Mouse (Mus musculus) lung, adult 2 months (tissue): ENCODE data around the gene Nfkb1.

ENCODE experiments used
- CTCF ChIP-seq: fragments of 200-500 bp; IDR thresholded peaks from 2 replicates; pipeline ENCODE4 v1.5.1; 2011; ENCODE audit warnings: mild to moderate bottlenecking, low read length, control low read depth; ENCODE audit not compliant: insufficient read depth
- POLR2A ChIP-seq: fragments of 200-500 bp; IDR thresholded peaks from 2 replicates; pipeline ENCODE4 v1.6.1; 2011; ENCODE audit warnings: low read depth, mild to moderate bottlenecking, control low read depth, low read length, borderline replicate concordance; ENCODE audit errors: extremely low read depth

DNA sequence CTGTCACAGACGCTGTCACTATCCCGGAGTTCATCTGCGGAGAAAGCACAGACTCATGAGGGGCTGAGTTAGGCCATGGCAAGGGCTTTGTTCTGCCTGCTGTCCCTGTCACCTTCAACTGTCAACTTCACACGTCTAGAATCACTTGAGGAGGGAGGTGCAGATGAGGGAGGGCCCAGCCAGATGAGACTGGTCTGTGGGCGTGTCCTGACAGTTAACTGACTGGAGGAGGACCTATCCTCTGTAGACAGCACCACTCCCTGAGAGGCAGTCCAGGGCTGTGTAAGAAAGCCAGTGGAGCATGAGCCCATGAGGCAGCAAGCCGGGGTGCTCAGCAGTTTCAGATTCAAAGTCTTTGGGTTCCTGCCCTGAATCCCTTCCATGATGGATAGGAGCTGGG is 105.9 kb downstream of the Nfkb1 start:
- TF ChIP-seq CTCF (no peak), POLR2A (no peak)
